Mouse (Mus musculus) myocyte (in vitro differentiated cells): ENCODE data around the gene Rptor. TPM values are rescaled to one million over a fixed set of nuclear protein-coding genes. Genes with fewer than 3 reads are reported as not detected.
A peak's percentile ranks its signal among the peaks of the same experiment; 100 is the strongest.

Source experiments
- H3K27me3 ChIP-seq: one replicate; pipeline ENCODE4 v1.6.1; 2011; ENCODE audit not compliant: control insufficient read depth, insufficient read depth, insufficient read length
- H3K36me3 ChIP-seq: one replicate; pipeline ENCODE4 v1.6.1; 2011; ENCODE audit not compliant: control insufficient read depth, insufficient read depth
- H3K4me2 ChIP-seq: one replicate; pipeline ENCODE4 v1.6.1; 2011; ENCODE audit warnings: low read depth, control low read depth
- H3K4me3 ChIP-seq: one replicate; pipeline ENCODE4 v1.5.1; 2011; ENCODE audit warnings: mild to moderate bottlenecking, control low read depth, moderate library complexity
- H3K79me2 ChIP-seq: one replicate; pipeline ENCODE4 v1.6.1; 2011; ENCODE audit not compliant: control insufficient read depth, insufficient read depth
- H3ac ChIP-seq: one replicate; pipeline ENCODE4 v1.6.1; 2011; ENCODE audit not compliant: control insufficient read depth, insufficient read length
- CEBPB ChIP-seq: IDR thresholded peaks from 2 replicates; pipeline ENCODE4 v1.6.1; 2011; ENCODE audit warnings: mild to moderate bottlenecking, moderate library complexity; ENCODE audit not compliant: poor library complexity, insufficient read depth, severe bottlenecking
- E2F4 ChIP-seq: IDR thresholded peaks from one replicate; pipeline ENCODE4 v1.6.1; 2011; ENCODE audit warnings: mild to moderate bottlenecking, control low read depth, moderate library complexity; ENCODE audit not compliant: insufficient read depth
- MAX ChIP-seq: IDR thresholded peaks from one replicate; pipeline ENCODE4 v1.6.1; 2011; ENCODE audit warnings: low read depth, mild to moderate bottlenecking, control low read depth
- MYOD1 ChIP-seq, 3 experiments: IDR thresholded peaks; one replicate each; pipeline ENCODE4 v1.6.1; 2011; ENCODE audit warnings: control low read depth in 2 of 3, low read depth in 2 of 3, mild to moderate bottlenecking in 2 of 3, moderate library complexity in 1 of 3; ENCODE audit not compliant: insufficient read length in 2 of 3, control insufficient read depth in 1 of 3
- MYOG ChIP-seq, 3 experiments: IDR thresholded peaks; one replicate each; pipeline ENCODE4 v1.6.1; 2011; ENCODE audit warnings: control low read depth in 2 of 3, low read depth in 2 of 3, mild to moderate bottlenecking in 2 of 3; ENCODE audit not compliant: insufficient read length in 2 of 3, control insufficient read depth in 1 of 3, insufficient read depth in 1 of 3
- POLR2A ChIP-seq: IDR thresholded peaks from one replicate; pipeline ENCODE4 v1.6.1; 2011; ENCODE audit warnings: low read depth, mild to moderate bottlenecking, control low read depth, moderate library complexity; ENCODE audit not compliant: insufficient read length
- POLR2AphosphoS2 ChIP-seq: IDR thresholded peaks from one replicate; pipeline ENCODE4 v1.6.1; 2011; ENCODE audit warnings: low read depth, control low read depth; ENCODE audit not compliant: insufficient read length
- REST ChIP-seq: IDR thresholded peaks from one replicate; pipeline ENCODE4 v1.6.1; 2011; ENCODE audit warnings: mild to moderate bottlenecking, control low read depth, moderate library complexity; ENCODE audit not compliant: insufficient read depth, insufficient read length
- SRF ChIP-seq: IDR thresholded peaks from one replicate; pipeline ENCODE4 v1.6.1; 2011; ENCODE audit warnings: low read depth; ENCODE audit not compliant: control insufficient read depth, insufficient read length
- TCF12 ChIP-seq: IDR thresholded peaks from one replicate; pipeline ENCODE4 v1.6.1; 2011; ENCODE audit warnings: mild to moderate bottlenecking, control low read depth; ENCODE audit not compliant: poor library complexity, insufficient read depth, severe bottlenecking
- TCF3 ChIP-seq: IDR thresholded peaks from one replicate; pipeline ENCODE4 v1.6.1; 2011; ENCODE audit warnings: low read depth, control low read depth; ENCODE audit not compliant: insufficient read length
- USF1 ChIP-seq: IDR thresholded peaks from one replicate; pipeline ENCODE4 v1.6.1; 2011; ENCODE audit warnings: low read depth, mild to moderate bottlenecking, control low read depth, moderate library complexity
- polyA plus RNA-seq: library from polyadenylated mRNA; unstranded; fragments of >200 nt; fragmentation: generic; extraction: Trizol; gene quantifications from one replicate; pipeline ENCODE4 v1.2.1, GENCODE M21; 2012; ENCODE audit warnings: missing spikeins

The Rptor gene
- polyA plus RNA-seq, 1 experiment = 59.5 TPM

GRCm38 (mm10) chr11:119846608-119847007 lies 243.9 kb downstream of the Rptor start:
- H3K36me3 ChIP-seq = peaks cover 3% of the 10 kb centered on the region
- no peaks in the 10 kb centered on the region for H3K27me3 ChIP-seq
- H3K4me3 ChIP-seq = no peak overlapping the region

DNA sequence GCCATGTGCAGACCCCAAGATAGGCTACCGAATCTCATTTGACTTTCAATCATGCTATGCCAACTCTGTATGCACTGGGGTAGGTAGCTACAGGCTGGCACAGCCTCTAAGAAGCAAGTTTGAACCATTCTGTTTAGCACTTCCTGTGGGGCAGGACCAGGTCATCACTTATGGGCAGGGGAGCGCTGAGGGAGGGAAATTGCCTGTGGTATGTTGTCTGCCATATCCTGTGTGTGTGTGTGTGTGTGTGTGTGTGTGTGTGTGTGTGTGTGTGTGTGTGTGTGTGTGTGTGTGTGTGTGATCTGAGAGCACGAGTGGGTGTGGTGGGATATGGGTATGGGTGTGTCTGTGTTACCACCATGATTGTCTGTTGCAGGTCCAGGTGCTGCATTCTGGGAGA lies 244.4 kb downstream of the Rptor start:
- H3K79me2 ChIP-seq = no peaks in the 10 kb centered on the region
- TF ChIP-seq CEBPB = no peak
- TF ChIP-seq MAX = no peak
- no peak for TF ChIP-seq TCF3
- TF ChIP-seq E2F4 = no peak
- TF ChIP-seq MYOD1 (IDR thresholded peaks at IDR 0.05; ENCODE audit: control insufficient read depth in 1 of 3, insufficient read length in 2 of 3, low read depth in 2 of 3) = no peak
- no peak for TF ChIP-seq USF1
- no peak for TF ChIP-seq REST
- no peak for TF ChIP-seq MYOG (IDR thresholded peaks at IDR 0.05; ENCODE audit: control insufficient read depth in 1 of 3, insufficient read depth in 1 of 3, insufficient read length in 2 of 3, low read depth in 2 of 3)
- no peak for TF ChIP-seq SRF
- TF ChIP-seq POLR2AphosphoS2 = no peak
- no peak for TF ChIP-seq POLR2A
- no peak for TF ChIP-seq TCF12
- peaks cover 3% of the 10 kb centered on the region for H3K36me3 ChIP-seq

More at GRCm38 (mm10) chr11:119846608-119847007, 243.9 kb downstream of the Rptor start:
- TF ChIP-seq TCF12 (no peak), E2F4 (no peak), MAX (no peak), POLR2AphosphoS2 (no peak), POLR2A (no peak), TCF3 (no peak), SRF (no peak), MYOG (IDR thresholded peaks at IDR 0.05; ENCODE audit: control insufficient read depth in 1 of 3, insufficient read depth in 1 of 3, insufficient read length in 2 of 3, low read depth in 2 of 3) (no peak), REST (no peak), USF1 (no peak)
- Histone ChIP-seq H3K4me2 (no peak overlapping the region), H3ac (no peak overlapping the region), H3K79me2 (no peaks in the 10 kb centered on the region)

GRCm38 (mm10) chr11:119847569-119847968 lies 244.9 kb downstream of the Rptor start:
- TF ChIP-seq REST = no peak
- no peak for TF ChIP-seq MAX
- TF ChIP-seq TCF3 = no peak
- no peak for TF ChIP-seq CEBPB
- TF ChIP-seq USF1 = no peak
- TF ChIP-seq POLR2AphosphoS2 = no peak
- TF ChIP-seq TCF12 = no peak
- no peak for TF ChIP-seq E2F4
- TF ChIP-seq POLR2A = no peak
- no peak for TF ChIP-seq MYOG (IDR thresholded peaks at IDR 0.05; ENCODE audit: control insufficient read depth in 1 of 3, insufficient read depth in 1 of 3, insufficient read length in 2 of 3, low read depth in 2 of 3)
- TF ChIP-seq SRF = no peak
- no peak for TF ChIP-seq MYOD1 (IDR thresholded peaks at IDR 0.05; ENCODE audit: control insufficient read depth in 1 of 3, insufficient read length in 2 of 3, low read depth in 2 of 3)
- Histone ChIP-seq H3K4me3 (no peak overlapping the region), H3ac (no peak overlapping the region), H3K79me2 (no peaks in the 10 kb centered on the region), H3K36me3 (peaks cover 6% of the 10 kb centered on the region), H3K27me3 (no peaks in the 10 kb centered on the region), H3K4me2 (no peak overlapping the region)

More for the DNA sequence above, 244.4 kb downstream of the Rptor start:
- Histone ChIP-seq H3K27me3 (no peaks in the 10 kb centered on the region), H3ac (no peak overlapping the region), H3K4me3 (no peak overlapping the region), H3K4me2 (no peak overlapping the region)

GRCm38 (mm10) chr11:119848189-119848588 lies 245.5 kb downstream of the Rptor start:
- no peaks in the 10 kb centered on the region for H3K79me2 ChIP-seq
- no peaks in the 10 kb centered on the region for H3K27me3 ChIP-seq
- no peak overlapping the region for H3K4me3 ChIP-seq
- H3K4me2 ChIP-seq = no peak overlapping the region
- no peak for TF ChIP-seq E2F4
- no peak for TF ChIP-seq SRF
- TF ChIP-seq MYOD1 (IDR thresholded peaks at IDR 0.05; ENCODE audit: control insufficient read depth in 1 of 3, insufficient read length in 2 of 3, low read depth in 2 of 3) = no peak
- TF ChIP-seq MYOG (IDR thresholded peaks at IDR 0.05; ENCODE audit: control insufficient read depth in 1 of 3, insufficient read depth in 1 of 3, insufficient read length in 2 of 3, low read depth in 2 of 3) = no peak
- no peak for TF ChIP-seq MAX
- H3ac ChIP-seq = no peak overlapping the region
- peaks cover 10% of the 10 kb centered on the region for H3K36me3 ChIP-seq

GRCm38 (mm10) chr11:119855999-119856398 lies 253.3 kb downstream of the Rptor start:
- H3K36me3 ChIP-seq = peaks cover 20% of the 10 kb centered on the region
- H3K4me2 ChIP-seq = peak overlapping the region; percentile 54

More at GRCm38 (mm10) chr11:119855999-119856398, 253.3 kb downstream of the Rptor start:
- no peak overlapping the region for H3ac ChIP-seq
- H3K4me3 ChIP-seq = no peak overlapping the region
- peak in 2 of 3 experiments; percentile 44 to 58 for TF ChIP-seq MYOD1 (IDR thresholded peaks at IDR 0.05; ENCODE audit: control insufficient read depth in 1 of 3, insufficient read length in 2 of 3, low read depth in 2 of 3)
- peak in 2 of 3 experiments; percentile 42 to 65 for TF ChIP-seq MYOG (IDR thresholded peaks at IDR 0.05; ENCODE audit: control insufficient read depth in 1 of 3, insufficient read depth in 1 of 3, insufficient read length in 2 of 3, low read depth in 2 of 3)
- TF ChIP-seq TCF12 = no peak
- H3K27me3 ChIP-seq = no peaks in the 10 kb centered on the region
- H3K79me2 ChIP-seq = no peaks in the 10 kb centered on the region
